Mouse (Mus musculus) olfactory bulb, adult 2 months (tissue): Measurements from ENCODE around the gene Brinp1.

Source experiments
- CTCF ChIP-seq: fragments of 200-500 bp; IDR thresholded peaks from 2 replicates; pipeline ENCODE4 v1.5.1; 2012; ENCODE audit warnings: low read depth, mild to moderate bottlenecking, low read length, moderate library complexity; ENCODE audit not compliant: insufficient read depth
- POLR2A ChIP-seq: fragments of 200-500 bp; IDR thresholded peaks from 2 replicates; pipeline ENCODE4 v1.6.1; 2012; ENCODE audit warnings: mild to moderate bottlenecking, low read depth, low read length, moderate library complexity; ENCODE audit not compliant: insufficient read depth

- TF ChIP-seq CTCF (no peak), POLR2A (no peak)
Measured at GRCm38 (mm10) chr4:68849671-68850070, 104.5 kb downstream of the Brinp1 start.
